Mouse (Mus musculus) liver, embryonic 13.5 days (tissue): ENCODE results near the gene Hist1h3c. TPM values are rescaled to one million over a fixed set of nuclear protein-coding genes. Genes with fewer than 3 reads are reported as not detected.
A peak's percentile ranks its signal among the peaks of the same experiment; 100 is the strongest.
"Not testable (repeated sequence)": the region's sequence is repeated elsewhere in the genome, so short reads cannot be mapped to it uniquely, and the experiment has no call there.

Experiments used
- ATAC-seq: fragments of 200-750 bp; cut with Nextera tagmentation; 2 replicates; pipeline ENCODE4 v1.8.0; 2017; ENCODE audit warnings: low read depth, mild to moderate bottlenecking, moderate number of reproducible peaks, moderate library complexity
- DNase-seq: peaks from one replicate; pipeline ENCODE4 v3.0.0; 2022
- H3K27ac ChIP-seq: fragments of 300-500 bp; sonication (generic); 2 replicates; pipeline ENCODE4 v1.5.1; 2015; ENCODE audit warnings: moderate library complexity, mild to moderate bottlenecking, inconsistent platforms
- H3K27me3 ChIP-seq: fragments of 300-500 bp; sonication (generic); 2 replicates; pipeline ENCODE4 v1.6.1; 2015; ENCODE audit warnings: mild to moderate bottlenecking, inconsistent platforms
- H3K36me3 ChIP-seq: fragments of 300-500 bp; sonication (generic); 2 replicates; pipeline ENCODE4 v1.6.1; 2015; ENCODE audit warnings: mild to moderate bottlenecking, inconsistent platforms
- H3K4me1 ChIP-seq: fragments of 300-500 bp; sonication (generic); replicated peaks from 2 replicates; pipeline ENCODE4 v1.6.1; 2015; ENCODE audit warnings: inconsistent platforms
- H3K4me2 ChIP-seq: fragments of 300-500 bp; sonication (generic); 2 replicates; pipeline ENCODE4 v1.6.1; 2015; ENCODE audit warnings: inconsistent platforms, mild to moderate bottlenecking, moderate library complexity
- H3K4me3 ChIP-seq: fragments of 300-500 bp; sonication (generic); replicated peaks from 2 replicates; pipeline ENCODE4 v1.5.1; 2015; ENCODE audit warnings: mild to moderate bottlenecking, inconsistent platforms
- H3K9ac ChIP-seq: fragments of 300-500 bp; sonication (generic); 2 replicates; pipeline ENCODE4 v1.6.1; 2015; ENCODE audit warnings: mild to moderate bottlenecking, inconsistent platforms
- H3K9me3 ChIP-seq: fragments of 300-500 bp; sonication (generic); replicated peaks from 2 replicates; pipeline ENCODE4 v1.6.1; 2016; ENCODE audit warnings: inconsistent platforms
- WGBS: fragments of 180-500 bp; shearing (Covaris S2); methylation state at CpG from one replicate; pipeline ENCODE4 v1.1.7; 2015; ENCODE audit not compliant: insufficient replicate concordance; 5-methylcytosine and 5-hydroxymethylcytosine counted together
- polyA plus RNA-seq: library from polyadenylated mRNA; unstranded; fragments of >200 nt; fragmentation: Nextera tagmentation; extraction: Ambion mirVana; gene quantifications from 2 replicates; pipeline ENCODE4 v1.2.1, GENCODE M21; 2015

The Hist1h3c gene
- polyA plus RNA-seq = 5.2 and 5.9 TPM in 2 replicates

GRCm38 (mm10) chr13:23745381-23746161, at the start of gene Hist1h3c:
Gene Hist1h3c (minus strand): TSS chr13:23745602.
- under 1% methylated on average over 28 of the region's 28 CpGs for WGBS
- H3K27ac ChIP-seq = peak within 1 kb of the TSS; percentile 99
- H3K4me2 ChIP-seq = peak within 1 kb of the TSS; percentile 67
- peak within 1 kb of the TSS; percentile 82 for H3K9ac ChIP-seq
- peaks cover 63% of the 10 kb centered on the region for H3K4me1 ChIP-seq
- no peaks in the 10 kb centered on the region for H3K36me3 ChIP-seq
- peak; percentile 83 for DNase-seq
- peak; percentile 55 for ATAC-seq
- H3K27me3 ChIP-seq = no peaks in the 10 kb centered on the region
- peak within 1 kb of the TSS; percentile 59 for H3K4me3 ChIP-seq
- H3K9me3 ChIP-seq = no peaks in the 10 kb centered on the region

GRCm38 (mm10) chr13:23792520-23792919, 47.1 kb upstream of the Hist1h3c start:
- DNase-seq (no peak), ATAC-seq (no peak)
- H3K9ac ChIP-seq = no peak overlapping the region

GRCm38 (mm10) chr13:23779025-23779424, 33.6 kb upstream of the Hist1h3c start:
- Histone ChIP-seq H3K27ac (no peak overlapping the region), H3K4me3 (no peak overlapping the region), H3K9ac (0 out of 2 replicates have a peak overlapping the region, but pooled peaks have one; percentile 5), H3K36me3 (no peaks in the 10 kb centered on the region), H3K4me2 (no peak overlapping the region), H3K27me3 (no peaks in the 10 kb centered on the region), H3K4me1 (peaks cover 31% of the 10 kb centered on the region), H3K9me3 (no peaks in the 10 kb centered on the region)
- DNase-seq (no peak), ATAC-seq (peak; percentile 51)
- 50% methylated on average over 4 of the region's 4 CpGs for WGBS

More at GRCm38 (mm10) chr13:23792520-23792919, 47.1 kb upstream of the Hist1h3c start:
- H3K4me2 ChIP-seq = no peak overlapping the region
- WGBS = 30% methylated on average over 2 of the region's 2 CpGs
- no peaks in the 10 kb centered on the region for H3K36me3 ChIP-seq
- no peak overlapping the region for H3K4me3 ChIP-seq
- no peaks in the 10 kb centered on the region for H3K27me3 ChIP-seq
- H3K4me1 ChIP-seq = no peaks in the 10 kb centered on the region
- H3K9me3 ChIP-seq = no peaks in the 10 kb centered on the region
- H3K27ac ChIP-seq = no peak overlapping the region

DNA sequence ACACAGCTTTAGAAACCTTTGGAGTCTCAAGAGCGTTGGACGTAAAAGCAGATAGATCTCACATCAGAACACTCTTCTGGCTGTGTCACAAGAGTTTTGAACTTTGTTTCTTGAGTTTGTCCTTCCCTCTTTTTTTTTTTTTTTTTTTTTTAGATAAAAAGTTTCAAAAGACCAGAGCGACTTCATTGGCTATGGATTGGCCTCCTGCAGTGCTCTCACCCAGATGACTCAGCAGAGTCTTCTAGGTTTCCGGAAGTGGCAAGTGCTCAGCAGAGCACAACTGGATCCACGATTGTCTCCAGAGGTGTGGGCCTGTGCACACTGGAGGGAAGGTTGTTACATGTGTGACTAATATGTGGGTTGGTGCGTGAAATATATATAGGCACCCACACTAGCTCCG, 32.9 kb upstream of the Hist1h3c start:
- ATAC-seq = no peak
- Histone ChIP-seq H3K4me3 (no peak overlapping the region), H3K4me2 (no peak overlapping the region), H3K27me3 (no peaks in the 10 kb centered on the region), H3K27ac (no peak overlapping the region), H3K36me3 (no peaks in the 10 kb centered on the region), H3K9ac (no peak overlapping the region), H3K4me1 (peaks cover 35% of the 10 kb centered on the region), H3K9me3 (no peaks in the 10 kb centered on the region)
- WGBS = 78% methylated on average over 7 of the region's 7 CpGs
- DNase-seq = no peak

DNA sequence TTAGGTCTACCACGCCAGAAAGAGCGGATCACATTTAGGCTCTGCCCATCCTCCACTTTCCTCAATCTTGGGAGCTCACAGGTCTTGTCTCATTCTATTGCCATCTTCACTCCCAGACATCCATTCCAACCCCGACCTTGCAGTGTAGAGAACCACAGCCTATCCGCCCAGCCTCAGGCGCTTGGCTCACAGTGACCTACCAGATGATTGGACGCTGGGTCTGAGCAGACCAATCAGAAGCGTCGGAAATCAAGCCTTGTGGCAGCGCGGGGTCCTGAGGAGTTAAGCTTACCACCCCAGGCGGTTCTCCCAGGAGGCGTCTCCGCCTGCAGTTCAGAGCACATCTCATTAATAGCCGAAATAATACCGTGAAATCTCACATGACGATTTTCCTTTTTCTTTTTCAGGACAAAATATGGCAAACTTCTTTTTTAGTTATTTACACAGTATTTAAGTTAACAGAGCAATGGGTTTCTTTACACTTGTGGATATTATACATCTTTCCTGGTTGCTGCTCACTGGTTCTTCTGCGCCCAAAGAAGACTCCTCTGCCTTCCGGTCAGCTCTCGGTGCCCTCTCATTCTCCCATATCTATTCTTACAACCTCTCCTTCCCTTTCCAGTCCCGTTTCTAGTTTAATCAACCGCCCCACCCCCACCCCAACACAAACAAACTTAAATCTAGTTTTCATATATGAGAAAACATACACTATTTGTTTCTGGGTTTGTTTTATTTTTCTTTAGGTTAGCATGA, 27.3 kb upstream of the Hist1h3c start:
- peak overlapping the region; percentile 63 for H3K9ac ChIP-seq
- peak; percentile 79 for DNase-seq
- H3K36me3 ChIP-seq = no peaks in the 10 kb centered on the region
- H3K4me3 ChIP-seq = peak overlapping the region; percentile 37
- H3K27ac ChIP-seq = peak overlapping the region; percentile 30; the same call in 1 of the 2 replicates
- peaks cover 52% of the 10 kb centered on the region for H3K4me1 ChIP-seq
- WGBS = 14% methylated on average over 21 of the region's 21 CpGs
- ATAC-seq = peak; percentile 99
- no peaks in the 10 kb centered on the region for H3K9me3 ChIP-seq
- H3K4me2 ChIP-seq = peak overlapping the region; percentile 63
- no peaks in the 10 kb centered on the region for H3K27me3 ChIP-seq

GRCm38 (mm10) chr13:23769613-23770012, 24.2 kb upstream of the Hist1h3c start, which contains the start of gene Trim38:
Gene Trim38 (plus strand): TSS chr13:23769913.
- not testable (repeated sequence) for H3K27ac ChIP-seq, H3K4me2 ChIP-seq, H3K9me3 ChIP-seq, H3K36me3 ChIP-seq, ATAC-seq, H3K27me3 ChIP-seq, H3K4me3 ChIP-seq, DNase-seq
- H3K4me1 ChIP-seq = peaks cover 56% of the 10 kb centered on the region
- WGBS = 70% methylated on average over 2 of the region's 2 CpGs
- peak within 1 kb of the TSS; percentile 39; the same call in 1 of the 2 replicates for H3K9ac ChIP-seq

GRCm38 (mm10) chr13:23768834-23769397, 23.5 kb upstream of the Hist1h3c start:
- no peak for DNase-seq
- no peak for ATAC-seq
- Histone ChIP-seq H3K27me3 (no peaks in the 10 kb centered on the region), H3K4me2 (no peak overlapping the region), H3K4me3 (no peak overlapping the region), H3K36me3 (no peaks in the 10 kb centered on the region), H3K27ac (no peak overlapping the region), H3K4me1 (peaks cover 63% of the 10 kb centered on the region), H3K9me3 (no peaks in the 10 kb centered on the region), H3K9ac (peak overlapping the region; percentile 39; the same call in 1 of the 2 replicates)
- 41% methylated on average over 5 of the region's 5 CpGs for WGBS

- DNase-seq = no peak
- no peak overlapping the region for H3K9ac ChIP-seq
Measured at GRCm38 (mm10) chr13:23766772-23767171, 21.4 kb upstream of the Hist1h3c start.

DNA sequence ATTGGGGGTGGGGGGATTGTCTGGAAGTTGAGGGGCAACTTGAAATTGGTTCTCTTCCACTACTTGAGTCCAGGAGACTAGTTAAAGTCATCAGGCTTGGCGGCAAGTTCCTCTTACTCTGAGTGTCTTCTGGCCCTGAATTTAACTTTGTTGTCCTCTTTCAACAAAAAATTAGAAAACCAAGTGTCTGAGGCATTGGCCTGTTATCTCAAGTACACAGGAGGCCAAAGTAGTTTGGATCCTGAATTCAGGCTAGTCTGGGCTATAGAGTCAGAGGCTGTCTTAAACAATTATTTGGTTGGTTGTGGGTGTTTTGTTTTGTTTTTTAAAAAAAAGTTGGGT, 19.7 kb upstream of the Hist1h3c start:
- ATAC-seq (no peak), DNase-seq (no peak)
- Histone ChIP-seq H3K27me3 (no peaks in the 10 kb centered on the region), H3K9ac (peak overlapping the region; percentile 84), H3K4me2 (peak overlapping the region; percentile 83), H3K4me3 (peak overlapping the region; percentile 63), H3K27ac (peak overlapping the region; percentile 98), H3K4me1 (peaks cover 58% of the 10 kb centered on the region), H3K9me3 (no peaks in the 10 kb centered on the region), H3K36me3 (no peaks in the 10 kb centered on the region)
- 14% methylated on average over 1 of the region's 1 CpGs for WGBS

More at GRCm38 (mm10) chr13:23766772-23767171, 21.4 kb upstream of the Hist1h3c start:
- Histone ChIP-seq H3K36me3 (no peaks in the 10 kb centered on the region), H3K27ac (no peak overlapping the region), H3K9me3 (no peaks in the 10 kb centered on the region), H3K4me2 (no peak overlapping the region), H3K4me1 (peaks cover 59% of the 10 kb centered on the region), H3K27me3 (no peaks in the 10 kb centered on the region), H3K4me3 (no peak overlapping the region)
- ATAC-seq = no peak

- 11% methylated on average over 12 of the region's 12 CpGs for WGBS
- DNase-seq (peak; percentile 69), ATAC-seq (peak; percentile 34)
- peak overlapping the region; percentile 63 for H3K4me3 ChIP-seq
- peaks cover 62% of the 10 kb centered on the region for H3K4me1 ChIP-seq
- peak overlapping the region; percentile 84 for H3K9ac ChIP-seq
- no peaks in the 10 kb centered on the region for H3K27me3 ChIP-seq
- H3K9me3 ChIP-seq = no peaks in the 10 kb centered on the region
- H3K27ac ChIP-seq = peak overlapping the region; percentile 98
- H3K4me2 ChIP-seq = peak overlapping the region; percentile 83
- H3K36me3 ChIP-seq = no peaks in the 10 kb centered on the region
Measured at GRCm38 (mm10) chr13:23764324-23765171, 19.1 kb upstream of the Hist1h3c start.
